Mouse (Mus musculus) hindbrain, embryonic 12.5 days (tissue): ENCODE measurements around the gene Pknox2. TPM values are rescaled to one million over a fixed set of nuclear protein-coding genes. Genes with fewer than 3 reads are reported as not detected.

Source experiments
- ATAC-seq: fragments of 200-750 bp; cut with Nextera tagmentation; 2 replicates; pipeline ENCODE4 v1.8.0; 2017; ENCODE audit warnings: moderate TSS enrichment; ENCODE audit not compliant: low FRiP score
- H3K27ac ChIP-seq: fragments of 300-500 bp; sonication (generic); 2 replicates; pipeline ENCODE4 v1.5.1; 2016; ENCODE audit warnings: mild to moderate bottlenecking
- H3K27me3 ChIP-seq: fragments of 300-500 bp; sonication (generic); 2 replicates; pipeline ENCODE4 v1.6.1; 2016; ENCODE audit warnings: mild to moderate bottlenecking
- H3K36me3 ChIP-seq: fragments of 300-500 bp; sonication (generic); 2 replicates; pipeline ENCODE4 v1.6.1; 2016; ENCODE audit warnings: mild to moderate bottlenecking
- H3K4me1 ChIP-seq: fragments of 300-500 bp; sonication (generic); 2 replicates; pipeline ENCODE4 v1.6.1; 2016
- H3K4me2 ChIP-seq: fragments of 300-500 bp; sonication (generic); replicated peaks from 2 replicates; pipeline ENCODE4 v1.6.1; 2016; ENCODE audit warnings: mild to moderate bottlenecking
- H3K4me3 ChIP-seq: fragments of 300-500 bp; sonication (generic); 2 replicates; pipeline ENCODE4 v1.5.1; 2016; ENCODE audit warnings: mild to moderate bottlenecking
- H3K9ac ChIP-seq: fragments of 300-500 bp; sonication (generic); 2 replicates; pipeline ENCODE4 v1.6.1; 2016; ENCODE audit warnings: mild to moderate bottlenecking, moderate library complexity
- H3K9me3 ChIP-seq: fragments of 300-500 bp; sonication (generic); replicated peaks from 2 replicates; pipeline ENCODE4 v1.6.1; 2016; ENCODE audit warnings: mild to moderate bottlenecking
- WGBS: fragments of 180-500 bp; shearing (Covaris S2); methylation state at CpG from one replicate; pipeline ENCODE4 v1.1.7; 2016; 5-methylcytosine and 5-hydroxymethylcytosine counted together
- polyA plus RNA-seq: library from polyadenylated mRNA; unstranded; fragments of >200 nt; fragmentation: Nextera tagmentation; extraction: Ambion mirVana; gene quantifications from 2 replicates; pipeline ENCODE4 v1.2.1, GENCODE M21; 2016

Gene Pknox2
- polyA plus RNA-seq, 1 experiment from 2014 or later, result 29.6 TPM

DNA sequence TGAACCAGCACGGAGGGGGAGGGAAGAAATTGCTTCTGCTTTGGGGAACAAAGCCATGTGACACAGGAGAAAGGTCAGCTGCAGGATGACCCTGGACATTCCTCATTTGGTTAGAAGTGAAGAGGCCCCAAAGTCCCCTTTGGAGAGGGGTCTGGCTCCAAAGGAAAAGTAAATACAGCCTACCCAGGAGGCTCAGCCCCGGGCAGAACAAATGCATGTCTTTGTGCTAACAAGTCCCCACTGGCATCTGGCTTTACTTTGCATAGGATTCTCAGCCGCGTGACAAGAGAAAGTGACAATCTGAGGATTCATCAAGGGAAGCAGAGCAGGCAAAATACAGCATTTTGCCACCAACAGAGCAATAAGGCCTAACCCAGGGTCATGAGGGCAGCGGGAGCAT lies 54.1 kb downstream of the Pknox2 start:
- peaks cover 51% of the 10 kb centered on the region for H3K4me1 ChIP-seq
- H3K9ac ChIP-seq, result no peak overlapping the region
- no peaks in the 10 kb centered on the region for H3K9me3 ChIP-seq
- no peak overlapping the region for H3K4me3 ChIP-seq
- H3K27ac ChIP-seq, result peak overlapping the region; percentile 60
- no peaks in the 10 kb centered on the region for H3K27me3 ChIP-seq
- under 1% methylated on average over 5 of the region's 5 CpGs for WGBS
- H3K4me2 ChIP-seq, result no peak overlapping the region
- ATAC-seq, result no peak
- H3K36me3 ChIP-seq, result no peaks in the 10 kb centered on the region

DNA sequence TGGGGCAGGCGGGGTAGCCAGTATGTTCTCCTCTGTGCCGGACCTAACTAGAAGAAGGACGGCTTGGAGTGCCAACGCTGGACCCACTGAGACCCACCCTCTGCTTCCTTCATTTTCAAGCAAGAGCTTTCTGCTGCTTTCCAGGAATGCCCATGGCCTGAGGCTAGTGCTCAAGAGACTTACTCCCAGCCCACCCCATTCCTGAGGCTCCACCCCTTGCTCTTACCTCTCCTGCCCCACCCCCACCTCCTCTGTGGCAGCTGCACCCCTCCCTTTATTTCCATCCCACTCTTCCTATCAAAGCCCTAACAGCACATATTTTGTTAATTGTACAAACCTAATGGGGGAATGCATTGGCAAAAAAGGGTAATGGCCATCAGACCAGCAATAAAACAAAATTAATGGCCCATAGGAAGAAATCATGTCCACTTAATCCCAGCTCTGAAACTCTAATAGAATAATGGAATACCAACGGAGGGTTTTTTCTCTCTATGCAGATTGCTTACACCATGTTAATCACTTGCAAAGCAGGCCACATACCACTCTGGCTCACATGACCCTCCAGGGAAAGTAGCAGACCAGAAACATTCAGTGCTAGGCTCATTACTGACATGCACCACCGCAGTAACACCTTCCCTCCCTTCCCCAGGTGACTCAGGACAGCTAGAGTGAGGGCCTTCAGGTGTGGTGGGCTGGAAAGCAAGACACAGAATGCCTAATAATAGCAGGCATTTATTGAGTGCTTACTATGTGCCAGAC lies 57.1 kb downstream of the Pknox2 start:
- H3K9me3 ChIP-seq, result no peaks in the 10 kb centered on the region
- H3K27ac ChIP-seq, result 0 out of 2 replicates have a peak overlapping the region, but pooled peaks have one; percentile 23
- H3K36me3 ChIP-seq, result no peaks in the 10 kb centered on the region
- H3K4me1 ChIP-seq, result peaks cover 43% of the 10 kb centered on the region
- 0 out of 2 replicates have a peak, but pooled peaks have one; percentile 33 for ATAC-seq
- 32% methylated on average over 6 of the region's 6 CpGs for WGBS
- H3K4me2 ChIP-seq, result no peak overlapping the region
- no peak overlapping the region for H3K4me3 ChIP-seq
- H3K9ac ChIP-seq, result no peak overlapping the region
- 0 out of 2 replicates have a peak, but pooled peaks cover 3% of the 10 kb centered on the region for H3K27me3 ChIP-seq

DNA sequence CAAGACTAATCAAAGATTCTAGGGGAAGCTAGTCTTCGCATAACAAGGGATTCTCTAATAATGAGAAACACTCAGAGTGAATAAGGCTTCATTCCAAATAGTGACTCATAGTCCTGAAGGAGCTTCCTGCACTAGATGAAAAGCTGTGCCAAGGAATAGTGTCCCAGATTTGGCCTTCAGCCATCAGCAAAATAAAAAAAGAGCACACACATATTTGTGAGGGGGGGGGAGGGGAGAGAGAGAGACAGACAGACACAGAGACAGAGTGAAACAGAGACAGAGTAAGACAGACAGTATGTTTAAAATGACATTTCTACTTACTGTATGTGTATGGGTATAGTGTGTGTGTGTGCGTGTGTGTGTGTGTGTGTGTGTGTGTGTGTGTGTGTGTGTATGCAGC lies 61.8 kb downstream of the Pknox2 start:
- Histone ChIP-seq H3K27ac (no peak overlapping the region), H3K27me3 (0 out of 2 replicates have a peak, but pooled peaks cover 3% of the 10 kb centered on the region), H3K9me3 (no peaks in the 10 kb centered on the region), H3K4me2 (no peak overlapping the region), H3K4me3 (no peak overlapping the region), H3K9ac (no peak overlapping the region), H3K36me3 (no peaks in the 10 kb centered on the region), H3K4me1 (peaks cover 16% of the 10 kb centered on the region)
- ATAC-seq, result no peak
- 69% methylated on average over 2 of the region's 2 CpGs for WGBS

DNA sequence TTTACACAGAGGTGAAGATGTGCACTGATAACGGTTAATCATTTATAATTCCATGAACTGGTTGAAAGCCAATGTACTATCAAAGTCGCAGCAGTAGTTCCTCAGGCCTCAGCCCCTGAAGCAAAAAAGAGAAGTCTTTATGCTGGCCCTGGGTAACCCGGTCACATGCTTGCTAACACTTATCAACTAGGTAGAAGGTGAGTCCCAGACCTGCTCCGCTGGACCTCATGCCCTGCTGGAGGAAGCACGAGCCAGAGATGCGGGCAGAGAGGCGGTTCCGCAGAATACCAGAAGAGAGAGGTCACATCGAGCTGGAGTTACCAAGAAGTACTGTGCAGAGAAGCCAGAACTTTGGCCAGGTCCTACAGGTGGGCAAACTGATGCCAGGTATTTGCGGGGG lies 65.0 kb downstream of the Pknox2 start:
- H3K9me3 ChIP-seq, result no peaks in the 10 kb centered on the region
- no peaks in the 10 kb centered on the region for H3K27me3 ChIP-seq
- WGBS, result 93% methylated on average over 10 of the region's 10 CpGs
- no peak for ATAC-seq
- no peak overlapping the region for H3K4me2 ChIP-seq
- no peaks in the 10 kb centered on the region for H3K36me3 ChIP-seq
- no peak overlapping the region for H3K27ac ChIP-seq
- peaks cover 10% of the 10 kb centered on the region; the same call in 1 of the 2 replicates for H3K4me1 ChIP-seq
- H3K4me3 ChIP-seq, result no peak overlapping the region
- no peak overlapping the region for H3K9ac ChIP-seq

DNA sequence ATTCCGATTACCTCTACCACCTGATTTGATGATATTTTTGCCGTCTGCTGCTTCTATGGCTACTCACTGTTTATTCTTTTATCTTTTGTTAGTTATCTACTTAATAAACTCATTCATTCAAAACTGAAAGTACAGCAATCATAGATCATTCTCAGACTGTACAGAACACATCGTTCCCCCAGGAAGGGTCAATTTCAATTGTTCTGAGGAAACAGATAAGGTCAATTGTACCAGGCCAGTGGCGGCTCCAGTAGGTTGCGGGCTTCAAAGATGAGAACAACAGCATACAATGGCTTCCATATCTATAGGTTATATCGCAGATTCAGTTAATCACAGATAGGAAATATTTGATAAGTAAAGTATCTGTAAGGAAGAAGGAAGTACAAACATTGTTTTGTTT lies 66.9 kb downstream of the Pknox2 start:
- ATAC-seq, result no peak
- Histone ChIP-seq H3K9ac (no peak overlapping the region), H3K4me1 (peaks cover 25% of the 10 kb centered on the region), H3K4me2 (no peak overlapping the region), H3K27ac (no peak overlapping the region), H3K36me3 (no peaks in the 10 kb centered on the region), H3K9me3 (no peaks in the 10 kb centered on the region), H3K27me3 (no peaks in the 10 kb centered on the region), H3K4me3 (no peak overlapping the region)
- WGBS, result 93% methylated on average over 6 of the region's 6 CpGs

DNA sequence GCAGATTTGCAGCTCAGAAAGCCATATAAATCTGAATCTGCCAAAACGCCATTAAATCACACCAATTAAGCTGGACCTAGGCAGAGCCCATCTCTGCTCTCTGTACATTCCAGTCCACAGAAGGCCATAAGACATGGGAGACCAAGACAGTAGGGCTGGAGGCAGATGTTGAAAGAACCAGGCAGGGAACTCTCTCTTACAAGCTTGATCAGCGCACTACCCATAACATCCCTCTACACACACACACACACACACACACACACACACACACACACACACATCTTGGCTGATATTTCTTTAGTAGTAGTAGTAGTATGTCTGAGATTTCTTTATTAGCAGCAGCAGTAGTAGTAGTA lies 70.2 kb downstream of the Pknox2 start:
- H3K36me3 ChIP-seq, result no peaks in the 10 kb centered on the region
- peak overlapping the region; percentile 72 for H3K27ac ChIP-seq
- ATAC-seq, result peak; percentile 53; the same call in 1 of the 2 replicates
- 54% methylated on average over 2 of the region's 2 CpGs for WGBS
- peaks cover 31% of the 10 kb centered on the region for H3K4me1 ChIP-seq
- no peaks in the 10 kb centered on the region for H3K27me3 ChIP-seq
- no peaks in the 10 kb centered on the region for H3K9me3 ChIP-seq
- H3K4me2 ChIP-seq, result no peak overlapping the region
- H3K9ac ChIP-seq, result no peak overlapping the region
- H3K4me3 ChIP-seq, result no peak overlapping the region

DNA sequence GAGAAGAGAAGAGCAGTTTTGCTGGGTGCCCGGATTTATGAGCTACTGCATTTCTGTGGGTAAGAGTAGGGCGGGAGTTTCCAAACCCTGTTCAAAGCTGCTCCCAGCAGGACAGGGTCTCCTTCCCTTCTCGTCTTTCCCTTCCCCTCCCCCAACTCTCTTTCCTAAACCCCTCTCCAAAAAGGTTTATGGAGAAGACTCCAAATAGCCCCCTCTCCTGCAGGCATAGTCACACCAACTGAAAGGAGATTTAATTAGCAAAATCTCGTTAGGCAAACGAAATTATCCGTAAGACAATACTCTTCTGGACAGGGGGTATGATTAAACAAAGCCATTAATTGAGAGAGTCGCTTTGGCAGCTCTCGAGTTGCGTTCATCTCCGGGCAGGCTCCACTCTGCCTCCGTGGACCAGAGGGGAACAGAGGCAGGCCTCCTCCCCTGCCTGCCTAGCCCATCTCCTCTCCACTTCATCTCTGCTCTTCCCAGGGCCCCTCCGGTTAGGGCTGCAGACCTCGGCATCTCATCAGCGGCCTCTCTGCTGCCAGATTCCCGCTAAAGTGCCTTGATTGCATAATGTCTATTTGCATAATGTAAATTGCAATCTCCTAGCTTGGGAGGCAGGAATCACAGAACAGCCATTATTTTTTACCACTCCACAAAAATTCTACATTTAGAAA lies 70.7 kb downstream of the Pknox2 start:
- Histone ChIP-seq H3K27ac (peak overlapping the region; percentile 72), H3K9ac (no peak overlapping the region), H3K36me3 (no peaks in the 10 kb centered on the region), H3K27me3 (no peaks in the 10 kb centered on the region), H3K4me1 (peaks cover 31% of the 10 kb centered on the region), H3K9me3 (no peaks in the 10 kb centered on the region), H3K4me3 (no peak overlapping the region), H3K4me2 (peak overlapping the region; percentile 33)
- 4% methylated on average over 15 of the region's 15 CpGs for WGBS
- ATAC-seq, result peak; percentile 82

DNA sequence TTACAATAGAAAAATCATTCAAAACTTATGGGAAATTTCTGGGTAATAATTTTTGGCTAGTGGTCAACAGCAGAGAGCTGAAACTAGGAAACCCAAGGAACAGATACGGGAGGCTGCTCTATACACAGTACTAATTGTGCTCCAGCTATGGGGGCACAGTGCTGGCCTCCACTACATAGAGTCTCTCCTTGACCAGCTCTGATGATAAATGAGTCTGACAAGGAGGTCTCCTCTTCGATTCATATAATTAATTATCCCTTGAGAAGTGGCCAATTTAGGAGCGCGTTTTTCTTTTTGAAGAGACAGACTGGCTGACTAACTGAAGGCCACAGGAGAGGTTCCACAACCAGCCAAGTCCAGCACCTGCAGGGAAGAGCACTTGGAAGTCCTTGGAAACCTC lies 71.3 kb downstream of the Pknox2 start:
- H3K4me2 ChIP-seq, result peak overlapping the region; percentile 33; the same call in 1 of the 2 replicates
- ATAC-seq, result peak; percentile 55; the same call in 1 of the 2 replicates
- H3K27ac ChIP-seq, result peak overlapping the region; percentile 72; the same call in 1 of the 2 replicates

DNA sequence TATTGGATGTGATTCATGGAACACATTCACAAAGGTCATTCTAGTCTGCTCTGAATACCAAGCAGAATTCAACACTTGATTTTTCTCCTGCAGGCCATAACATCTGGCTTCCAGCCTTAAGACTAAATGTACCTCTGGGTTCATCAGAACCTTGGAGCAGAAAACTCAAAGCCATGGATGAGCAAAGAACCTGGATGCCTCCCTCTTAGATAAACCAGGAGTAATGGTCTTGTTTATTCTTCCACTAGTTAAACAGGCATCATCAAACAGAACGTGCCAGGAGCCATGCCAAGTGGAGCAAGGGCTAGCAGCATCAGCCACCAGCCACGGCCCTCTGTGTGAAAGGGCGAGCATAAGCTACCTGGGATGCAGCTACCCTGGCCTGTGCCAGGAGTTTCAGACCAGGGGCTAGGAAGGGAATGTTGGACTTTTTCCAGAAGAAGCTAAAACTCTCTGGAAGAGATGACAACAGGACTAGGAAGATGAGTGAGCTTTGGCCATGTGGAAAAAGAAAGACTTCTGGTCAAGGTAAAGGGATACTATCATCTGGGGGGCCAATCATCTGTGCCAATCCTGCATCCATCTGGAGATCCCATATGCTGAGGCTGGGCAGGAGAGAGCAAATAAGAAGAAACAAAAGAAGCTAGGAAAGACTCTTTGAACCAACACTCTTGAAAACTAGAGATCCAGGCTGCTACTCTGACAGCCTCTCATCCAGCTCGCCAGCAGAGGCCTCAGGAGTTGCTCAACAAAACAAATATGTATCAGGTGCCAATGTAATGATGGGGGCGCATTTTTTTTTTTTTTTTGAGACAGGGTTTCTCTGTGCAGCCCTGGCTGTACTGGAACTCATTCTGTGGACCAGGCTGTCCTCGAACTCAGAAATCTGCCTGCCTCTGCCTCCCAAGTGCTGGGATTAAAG lies 77.6 kb downstream of the Pknox2 start:
- no peak overlapping the region for H3K9ac ChIP-seq
- no peak overlapping the region for H3K27ac ChIP-seq
- 92% methylated on average over 6 of the region's 6 CpGs for WGBS
- H3K36me3 ChIP-seq, result no peaks in the 10 kb centered on the region
- H3K4me3 ChIP-seq, result no peak overlapping the region
- no peak overlapping the region for H3K4me2 ChIP-seq
- H3K9me3 ChIP-seq, result no peaks in the 10 kb centered on the region
- no peaks in the 10 kb centered on the region for H3K27me3 ChIP-seq
- H3K4me1 ChIP-seq, result peaks cover 36% of the 10 kb centered on the region
- no peak for ATAC-seq

More for the DNA sequence above, 71.3 kb downstream of the Pknox2 start:
- H3K4me3 ChIP-seq, result no peak overlapping the region
- H3K27me3 ChIP-seq, result no peaks in the 10 kb centered on the region
- 37% methylated on average over 4 of the region's 4 CpGs for WGBS
- H3K9ac ChIP-seq, result no peak overlapping the region
- H3K36me3 ChIP-seq, result no peaks in the 10 kb centered on the region
- H3K4me1 ChIP-seq, result peaks cover 31% of the 10 kb centered on the region
- H3K9me3 ChIP-seq, result no peaks in the 10 kb centered on the region

DNA sequence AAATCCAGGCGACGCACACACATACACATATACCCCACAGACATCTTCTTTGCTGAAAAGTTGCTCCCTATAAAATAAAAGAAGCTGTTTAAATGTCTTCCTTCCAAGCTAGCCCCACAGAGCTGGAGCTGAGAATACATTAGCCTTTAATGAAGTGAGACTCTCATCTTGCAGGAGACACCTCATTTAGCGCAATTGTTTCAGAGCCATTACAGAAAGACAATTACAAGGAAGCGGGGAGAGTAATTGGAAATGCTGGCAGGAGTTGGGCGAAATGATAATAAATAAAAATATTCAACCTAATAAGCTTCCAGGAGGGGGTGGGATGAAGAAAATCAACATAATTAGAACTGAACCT lies 79.8 kb downstream of the Pknox2 start:
- 67% methylated on average over 5 of the region's 5 CpGs for WGBS
- H3K4me1 ChIP-seq, result peaks cover 34% of the 10 kb centered on the region
- H3K27ac ChIP-seq, result peak overlapping the region; percentile 75
- no peaks in the 10 kb centered on the region for H3K36me3 ChIP-seq
- H3K4me2 ChIP-seq, result no peak overlapping the region
- H3K4me3 ChIP-seq, result no peak overlapping the region
- ATAC-seq, result peak; percentile 46; the same call in 1 of the 2 replicates
- no peaks in the 10 kb centered on the region for H3K9me3 ChIP-seq
- H3K27me3 ChIP-seq, result no peaks in the 10 kb centered on the region
- no peak overlapping the region for H3K9ac ChIP-seq

DNA sequence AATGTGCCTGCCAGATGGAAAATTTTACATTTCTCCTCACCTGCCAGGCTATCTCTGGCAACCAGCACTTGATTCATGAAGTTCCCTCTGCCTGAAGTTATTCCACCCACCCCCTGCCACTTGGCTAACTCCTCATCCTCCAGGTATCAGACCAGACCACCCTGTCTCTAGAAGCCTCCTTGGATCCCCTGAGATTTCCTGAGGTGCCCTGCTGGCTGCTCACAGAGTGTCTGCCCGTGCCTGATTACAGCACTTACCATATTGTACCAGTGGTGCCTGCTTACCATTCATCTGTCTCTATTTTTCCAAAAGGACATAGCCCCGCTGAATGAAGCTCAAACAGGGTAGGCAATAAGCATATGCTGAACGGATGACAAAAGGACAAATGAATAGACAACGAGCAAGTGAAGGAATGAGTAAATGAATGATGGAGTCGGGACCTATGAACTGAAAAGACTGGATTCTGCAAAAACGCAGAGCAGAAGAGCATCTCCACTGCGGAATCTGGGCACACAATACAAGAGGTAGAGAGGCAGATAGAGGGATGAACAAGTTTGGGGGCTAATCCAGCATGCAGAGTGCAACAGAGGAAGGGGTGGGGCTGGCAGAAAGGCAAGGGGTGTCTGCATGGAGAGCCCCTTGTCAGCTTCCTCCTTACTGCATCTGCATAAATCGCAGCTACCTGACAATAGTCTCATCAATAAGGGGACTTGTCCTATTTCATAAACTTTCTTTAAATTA lies 80.3 kb downstream of the Pknox2 start:
- peak overlapping the region; percentile 75 for H3K27ac ChIP-seq
- no peak overlapping the region for H3K9ac ChIP-seq
- ATAC-seq, result peak; percentile 55; the same call in 1 of the 2 replicates
- no peaks in the 10 kb centered on the region for H3K27me3 ChIP-seq
- H3K9me3 ChIP-seq, result no peaks in the 10 kb centered on the region
- H3K36me3 ChIP-seq, result no peaks in the 10 kb centered on the region
- no peak overlapping the region for H3K4me2 ChIP-seq
- H3K4me3 ChIP-seq, result no peak overlapping the region
- 56% methylated on average over 8 of the region's 8 CpGs for WGBS
- peaks cover 34% of the 10 kb centered on the region for H3K4me1 ChIP-seq
